Mouse (Mus musculus) forebrain, embryonic 14.5 days (tissue): ENCODE results near the gene Dapl1. TPM values are rescaled to one million over a fixed set of nuclear protein-coding genes. Genes with fewer than 3 reads are reported as not detected.

ENCODE experiments used
- ATAC-seq: fragments of 200-750 bp; cut with Nextera tagmentation; 2 replicates; pipeline ENCODE4 v1.8.0; 2017; ENCODE audit warnings: mild to moderate bottlenecking, moderate library complexity
- DNase-seq: peaks from one replicate; pipeline ENCODE4 v3.0.0-alpha.2; 2015; ENCODE audit warnings: low spot score
- H3K27ac ChIP-seq: fragments of 300-500 bp; sonication (generic); 2 replicates; pipeline ENCODE4 v1.5.1; 2014; ENCODE audit warnings: low read depth, mild to moderate bottlenecking, control low read depth, low read length, moderate library complexity
- H3K27me3 ChIP-seq: fragments of 300-500 bp; sonication (generic); replicated peaks from 2 replicates; pipeline ENCODE4 v1.6.1; 2014; ENCODE audit warnings: low read length, control low read depth, mixed read lengths; ENCODE audit not compliant: control insufficient read depth, insufficient read depth
- H3K36me3 ChIP-seq: fragments of 300-500 bp; sonication (generic); 2 replicates; pipeline ENCODE4 v1.6.1; 2014; ENCODE audit warnings: low read length, control low read depth; ENCODE audit not compliant: control insufficient read depth, insufficient read depth
- H3K4me1 ChIP-seq: fragments of 300-500 bp; sonication (generic); 2 replicates; pipeline ENCODE4 v1.6.1; 2014; ENCODE audit warnings: antibody characterized with exemption, low read length, control low read depth; ENCODE audit not compliant: control insufficient read depth, insufficient read depth
- H3K4me2 ChIP-seq: fragments of 300-500 bp; sonication (generic); 2 replicates; pipeline ENCODE4 v1.6.1; 2014; ENCODE audit warnings: mild to moderate bottlenecking, control low read depth, low read length
- H3K4me3 ChIP-seq: fragments of 300-500 bp; sonication (generic); 2 replicates; pipeline ENCODE4 v1.5.1; 2014; ENCODE audit warnings: low read depth, low read length, control low read depth
- H3K9ac ChIP-seq: fragments of 300-500 bp; sonication (generic); 2 replicates; pipeline ENCODE4 v1.6.1; 2014; ENCODE audit warnings: mild to moderate bottlenecking, low read length, control low read depth, moderate library complexity
- H3K9me3 ChIP-seq: fragments of 300-500 bp; sonication (generic); replicated peaks from 2 replicates; pipeline ENCODE4 v1.6.1; 2016; ENCODE audit warnings: low read length, control low read depth, mixed read lengths; ENCODE audit not compliant: control insufficient read depth
- WGBS: fragments of 180-500 bp; shearing (Covaris S2); extraction: QIAGEN DNeasy Blood & Tissue Kit; methylation state at CpG from one replicate; pipeline ENCODE4 v1.1.7; 2014; 5-methylcytosine and 5-hydroxymethylcytosine counted together
- polyA plus RNA-seq: library from polyadenylated mRNA; unstranded; fragments of >200 nt; fragmentation: Nextera tagmentation; extraction: Ambion mirVana; gene quantifications from 2 replicates; pipeline ENCODE4 v1.2.1, GENCODE M21; 2014

Dapl1 gene
- polyA plus RNA-seq, 1 experiment from 2014 or later, result 0.66 TPM

DNA sequence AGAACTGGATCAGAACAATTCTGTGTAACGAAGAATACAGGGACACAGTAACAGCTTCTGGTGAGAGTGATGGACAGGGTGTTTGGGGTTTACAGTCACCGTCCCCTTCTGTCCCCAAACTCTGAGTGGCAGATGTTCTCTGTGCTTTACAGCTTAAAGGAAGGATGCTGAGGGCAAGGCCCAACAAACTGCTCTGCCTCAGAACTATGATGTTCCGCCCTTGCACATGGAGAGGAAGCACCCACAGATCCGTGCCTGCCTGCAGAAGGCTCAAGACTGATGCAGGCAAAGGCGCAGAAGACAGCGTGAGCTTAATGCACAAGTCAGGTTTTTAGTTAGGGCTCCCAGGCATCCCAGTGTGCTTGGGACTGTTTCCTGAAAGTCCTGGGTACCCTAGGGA lies 16.5 kb upstream of the Dapl1 start:
- Histone ChIP-seq H3K9ac (no peak overlapping the region), H3K4me2 (no peak overlapping the region), H3K27me3 (no peaks in the 10 kb centered on the region), H3K4me1 (no peaks in the 10 kb centered on the region), H3K4me3 (no peak overlapping the region), H3K9me3 (no peaks in the 10 kb centered on the region), H3K27ac (no peak overlapping the region), H3K36me3 (no peaks in the 10 kb centered on the region)
- no peak for DNase-seq
- 86% methylated on average over 6 of the region's 6 CpGs for WGBS
- no peak for ATAC-seq

DNA sequence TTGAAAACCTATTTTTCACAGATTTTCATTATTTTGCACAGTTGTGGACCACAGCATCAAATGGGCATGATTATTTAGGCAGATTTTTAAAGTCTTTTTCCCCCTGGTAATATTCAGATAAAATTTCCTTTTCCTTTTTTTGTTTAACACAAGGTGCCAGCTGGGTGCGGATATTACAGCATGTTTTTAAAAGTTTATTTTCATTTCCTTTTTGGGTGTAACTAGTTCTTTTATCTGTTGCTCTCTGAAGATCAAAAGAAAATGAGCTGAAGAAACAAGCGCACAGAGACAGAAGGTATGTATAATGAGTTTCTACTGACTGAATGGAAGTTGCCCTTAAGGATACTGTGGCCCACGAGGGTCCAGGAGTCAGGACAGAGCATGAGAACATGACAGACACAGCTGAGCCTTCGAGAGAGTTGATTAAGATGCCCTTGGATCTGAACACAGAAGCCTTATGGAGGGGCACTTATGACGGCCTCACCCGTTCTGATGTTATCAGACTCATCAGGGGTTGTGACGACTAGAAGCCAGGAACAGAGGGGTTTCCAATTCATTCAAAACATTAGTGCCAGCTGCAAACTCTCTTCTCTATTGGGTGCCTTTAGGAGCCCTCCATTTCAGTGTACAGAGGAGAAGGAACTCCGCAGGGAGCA lies 14.7 kb upstream of the Dapl1 start:
- Histone ChIP-seq H3K27ac (no peak overlapping the region), H3K36me3 (no peaks in the 10 kb centered on the region), H3K9me3 (no peaks in the 10 kb centered on the region), H3K4me1 (no peaks in the 10 kb centered on the region), H3K4me3 (no peak overlapping the region), H3K9ac (no peak overlapping the region), H3K4me2 (no peak overlapping the region), H3K27me3 (no peaks in the 10 kb centered on the region)
- DNase-seq (no peak), ATAC-seq (no peak)
- 61% methylated on average over 8 of the region's 8 CpGs for WGBS

DNA sequence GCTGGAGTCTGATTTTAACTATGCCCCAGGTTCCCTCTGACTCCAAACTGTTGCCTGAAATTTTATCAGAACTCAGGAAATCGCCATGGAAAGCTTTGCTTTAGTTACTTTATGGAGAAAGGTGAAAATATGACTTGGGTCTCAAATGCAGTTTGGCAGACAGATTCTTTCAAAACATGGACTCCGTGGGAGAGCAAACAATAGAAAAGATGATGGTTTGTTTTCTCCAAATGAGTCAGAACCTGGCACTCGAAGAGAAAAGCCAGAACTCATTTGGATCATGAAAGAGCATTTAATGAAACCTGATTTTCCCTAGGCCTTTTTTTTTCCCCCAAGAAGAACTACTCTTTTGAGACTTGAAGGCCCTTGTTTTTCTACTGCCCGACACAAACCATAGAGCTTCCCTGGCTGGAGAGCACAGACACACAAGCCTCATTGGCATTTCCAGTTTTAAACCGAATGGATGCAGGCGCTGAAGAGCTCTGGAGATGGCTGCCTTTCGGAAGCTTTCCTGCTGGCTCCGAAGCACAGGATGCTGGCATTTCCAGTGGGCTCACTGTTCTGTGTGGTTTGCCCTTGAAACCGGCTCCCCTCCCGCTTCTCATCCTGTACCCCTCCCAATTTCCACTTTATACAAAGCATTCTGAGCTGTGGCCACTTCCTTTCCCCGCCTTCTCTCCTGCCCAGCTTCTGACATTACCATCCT lies 14.0 kb upstream of the Dapl1 start:
- H3K9me3 ChIP-seq, result no peaks in the 10 kb centered on the region
- no peak overlapping the region for H3K4me3 ChIP-seq
- H3K4me2 ChIP-seq, result no peak overlapping the region
- H3K9ac ChIP-seq, result no peak overlapping the region
- H3K27me3 ChIP-seq, result no peaks in the 10 kb centered on the region
- no peaks in the 10 kb centered on the region for H3K4me1 ChIP-seq
- WGBS, result 66% methylated on average over 11 of the region's 11 CpGs
- H3K36me3 ChIP-seq, result no peaks in the 10 kb centered on the region
- ATAC-seq (no peak), DNase-seq (no peak)
- H3K27ac ChIP-seq, result 0 out of 2 replicates have a peak overlapping the region, but pooled peaks have one; percentile 39

DNA sequence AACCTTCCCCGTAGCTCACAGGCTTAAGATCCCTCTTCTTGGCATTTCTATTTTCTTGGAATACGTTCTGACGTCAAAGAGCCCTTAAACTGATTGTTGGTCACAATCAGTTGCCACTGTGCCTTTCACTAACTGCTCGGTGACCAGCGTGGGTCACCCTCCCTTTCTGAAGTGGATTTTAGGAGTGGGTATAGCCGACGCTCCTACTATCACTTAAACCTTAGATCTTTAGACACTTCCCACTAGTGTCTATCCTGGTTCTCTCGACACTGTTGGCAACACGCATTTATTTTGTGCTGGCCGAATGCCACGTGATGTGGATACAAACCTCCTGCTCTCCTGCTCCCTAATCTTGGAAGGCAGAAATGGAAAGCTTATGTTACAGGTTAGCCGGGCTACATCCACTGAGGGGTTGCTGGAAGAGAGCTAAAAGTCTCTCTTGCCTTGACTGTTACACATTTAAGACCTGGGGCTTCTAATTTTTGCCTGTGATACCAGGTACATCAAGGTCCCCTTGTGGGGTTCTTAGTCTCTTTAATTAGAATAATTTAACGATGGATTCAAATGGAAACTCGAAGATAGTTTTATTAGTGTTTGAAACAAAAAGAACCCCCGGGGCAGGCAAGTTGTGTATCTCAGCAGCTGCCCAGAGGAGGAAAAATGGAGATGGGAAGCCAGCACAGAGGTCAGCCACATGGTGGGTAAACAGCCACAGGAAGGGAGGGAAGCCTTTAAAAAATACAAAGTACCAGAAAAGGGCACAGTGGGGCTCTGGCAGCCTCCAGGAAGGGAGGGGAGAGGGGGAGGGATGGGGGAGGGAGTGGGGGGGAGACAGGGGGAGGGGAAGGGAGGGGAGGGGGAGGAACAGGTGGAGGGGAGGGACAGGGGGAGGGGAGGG lies 13.2 kb upstream of the Dapl1 start:
- Histone ChIP-seq H3K4me2 (no peak overlapping the region), H3K9ac (no peak overlapping the region), H3K4me3 (no peak overlapping the region), H3K9me3 (no peaks in the 10 kb centered on the region), H3K4me1 (no peaks in the 10 kb centered on the region), H3K36me3 (no peaks in the 10 kb centered on the region), H3K27ac (no peak overlapping the region), H3K27me3 (no peaks in the 10 kb centered on the region)
- 49% methylated on average over 15 of the region's 15 CpGs for WGBS
- DNase-seq (peak; percentile 20), ATAC-seq (no peak)

DNA sequence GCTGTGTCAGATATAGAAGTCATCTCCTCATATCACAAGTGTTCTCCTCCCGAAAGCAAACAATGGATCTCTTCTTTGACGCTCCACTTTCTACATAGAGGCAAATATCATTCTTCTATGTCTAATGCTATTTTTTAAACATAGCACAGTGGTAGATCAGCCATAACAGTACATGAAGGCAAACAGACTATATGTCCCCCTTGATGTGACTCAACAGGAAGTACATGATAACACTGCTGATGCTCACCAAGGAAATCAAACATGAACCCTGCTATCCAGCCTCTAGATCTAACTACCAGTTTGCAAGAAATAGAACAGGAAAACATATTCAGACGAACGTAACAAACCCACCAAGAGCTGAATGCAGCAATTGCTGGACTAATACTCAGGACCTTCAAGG lies 10.1 kb upstream of the Dapl1 start:
- ATAC-seq (no peak), DNase-seq (no peak)
- Histone ChIP-seq H3K9me3 (no peaks in the 10 kb centered on the region), H3K4me2 (no peak overlapping the region), H3K36me3 (no peaks in the 10 kb centered on the region), H3K27ac (no peak overlapping the region), H3K4me3 (no peak overlapping the region), H3K27me3 (no peaks in the 10 kb centered on the region), H3K4me1 (no peaks in the 10 kb centered on the region), H3K9ac (no peak overlapping the region)
- 93% methylated on average over 4 of the region's 4 CpGs for WGBS

DNA sequence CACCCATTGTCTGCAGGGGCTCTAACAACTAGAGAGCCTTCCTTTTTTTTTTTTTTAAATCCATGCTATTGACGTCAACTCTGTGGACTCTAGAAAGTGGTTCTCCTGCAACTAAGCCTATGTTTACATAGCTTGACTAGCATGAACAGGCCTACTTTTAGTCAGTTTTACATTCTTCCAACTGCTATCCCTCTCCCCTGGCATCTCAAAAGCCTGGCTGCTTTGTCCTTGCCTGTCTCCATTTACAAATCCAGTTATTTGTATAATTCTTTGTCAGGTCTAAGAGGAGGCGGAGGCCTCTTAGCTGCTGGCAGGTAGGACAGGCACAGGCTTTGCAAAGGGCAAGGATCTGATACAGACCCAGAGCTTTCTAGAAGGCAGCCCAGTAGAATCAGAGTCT lies 627 bp downstream of the Dapl1 start:
- WGBS, result 50% methylated on average over 2 of the region's 2 CpGs
- ATAC-seq (no peak), DNase-seq (no peak)
- H3K4me3 ChIP-seq, result no peak overlapping the region
- no peaks in the 10 kb centered on the region for H3K27me3 ChIP-seq
- H3K4me2 ChIP-seq, result no peak overlapping the region
- H3K27ac ChIP-seq, result no peak overlapping the region
- H3K9ac ChIP-seq, result no peak overlapping the region
- H3K36me3 ChIP-seq, result no peaks in the 10 kb centered on the region
- no peaks in the 10 kb centered on the region for H3K4me1 ChIP-seq
- no peaks in the 10 kb centered on the region for H3K9me3 ChIP-seq

DNA sequence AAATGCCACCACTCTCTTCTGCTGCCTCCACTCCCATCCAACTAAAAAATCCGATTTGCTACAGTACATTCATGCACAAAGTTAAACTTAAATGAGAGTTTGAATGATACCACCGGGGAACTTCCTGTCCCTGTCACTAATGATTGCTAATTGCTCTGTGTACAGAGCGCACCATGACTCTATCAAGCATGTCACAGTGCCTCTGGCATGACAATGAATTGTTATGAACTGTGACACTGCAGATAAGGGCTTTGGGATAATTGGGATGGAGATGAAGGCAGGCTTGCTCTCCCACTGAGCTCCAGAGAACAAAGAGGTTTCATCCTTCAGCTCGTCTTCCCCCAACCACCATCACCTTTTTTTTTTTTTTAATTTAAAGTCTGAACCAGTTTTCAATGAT lies 1.2 kb downstream of the Dapl1 start:
- 0 out of 2 replicates have a peak, but pooled peaks have one; percentile 61 for ATAC-seq
- Histone ChIP-seq H3K4me3 (no peak overlapping the region), H3K27me3 (no peaks in the 10 kb centered on the region), H3K4me2 (no peak overlapping the region), H3K9me3 (no peaks in the 10 kb centered on the region), H3K27ac (no peak overlapping the region), H3K4me1 (no peaks in the 10 kb centered on the region), H3K36me3 (no peaks in the 10 kb centered on the region), H3K9ac (no peak overlapping the region)
- DNase-seq, result peak; percentile 44
- 37% methylated on average over 4 of the region's 4 CpGs for WGBS

DNA sequence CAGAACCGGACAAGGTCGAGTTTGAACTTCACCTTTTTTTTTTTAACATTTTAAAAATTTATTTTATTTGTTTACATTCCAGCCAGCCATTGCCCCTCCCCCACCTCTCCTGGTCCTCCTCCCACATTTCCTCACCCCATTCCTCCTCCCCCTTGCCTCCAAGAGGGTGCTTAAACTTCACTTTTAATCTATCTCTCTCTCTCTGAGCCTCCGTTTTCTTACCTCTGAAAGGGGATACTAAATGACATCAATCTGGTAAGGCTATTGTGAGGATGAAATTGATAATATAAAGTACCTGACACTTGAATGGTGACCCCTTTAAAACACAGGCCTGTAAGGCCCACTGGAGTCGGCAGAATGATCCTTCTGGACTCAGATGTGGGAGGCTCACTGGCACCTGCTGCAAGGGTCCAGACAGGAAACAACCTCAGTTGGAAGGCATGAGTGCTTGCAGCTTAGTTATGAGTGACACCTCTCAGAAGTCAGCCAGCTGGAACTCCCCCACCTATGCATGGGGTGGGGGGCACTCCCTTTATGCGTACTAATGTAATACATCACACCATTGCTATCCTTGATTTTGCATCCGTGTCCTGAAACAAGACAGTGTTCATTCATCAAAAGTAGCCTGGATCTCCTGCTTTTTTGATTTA lies 1.9 kb downstream of the Dapl1 start:
- no peak; the same call in 1 of the 2 replicates for ATAC-seq
- 82% methylated on average over 6 of the region's 6 CpGs for WGBS
- Histone ChIP-seq H3K9me3 (no peaks in the 10 kb centered on the region), H3K4me2 (no peak overlapping the region), H3K9ac (no peak overlapping the region), H3K4me1 (no peaks in the 10 kb centered on the region), H3K27me3 (no peaks in the 10 kb centered on the region), H3K27ac (no peak overlapping the region), H3K4me3 (no peak overlapping the region), H3K36me3 (no peaks in the 10 kb centered on the region)
- DNase-seq, result no peak
